Mouse (Mus musculus) intestine, embryonic 15.5 days (tissue): ENCODE measurements around the gene Arhgef19. TPM values are rescaled to one million over a fixed set of nuclear protein-coding genes. Genes with fewer than 3 reads are reported as not detected.

ENCODE experiments used
- polyA plus RNA-seq: library from polyadenylated mRNA; unstranded; fragments of >200 nt; fragmentation: Nextera tagmentation; extraction: Ambion mirVana; gene quantifications from 2 replicates; pipeline ENCODE4 v1.2.1, GENCODE M21; 2015

Gene Arhgef19
- polyA plus RNA-seq, 1 experiment from 2014 or later = 16.3 TPM

Other genes starting within 250 kb of the Arhgef19 start
- gene Mfap2, start 229.1 kb upstream of the Arhgef19 start, polyA plus RNA-seq = 329 and 347 TPM in 2 replicates
- 4.0 and 4.7 TPM in 2 replicates for gene Crocc, start 178.9 kb upstream of the Arhgef19 start, polyA plus RNA-seq
- 66.6 and 70.2 TPM in 2 replicates for gene Necap2, start 161.1 kb upstream of the Arhgef19 start, polyA plus RNA-seq
- not detected in 2 replicates for gene Spata21, start 151.2 kb upstream of the Arhgef19 start, polyA plus RNA-seq
- gene Szrd1, start 99.7 kb upstream of the Arhgef19 start, polyA plus RNA-seq = 42.7 and 44.3 TPM in 2 replicates
- 17.4 and 18.7 TPM in 2 replicates for gene Fbxo42, start 91.6 kb upstream of the Arhgef19 start, polyA plus RNA-seq
- gene Rsg1, start 25.5 kb upstream of the Arhgef19 start, polyA plus RNA-seq = 3.9 and 5.1 TPM in 2 replicates
- gene Epha2, start 61.7 kb downstream of the Arhgef19 start, polyA plus RNA-seq = 6.7 and 7.2 TPM in 2 replicates
- gene Fam131c, start 128.7 kb downstream of the Arhgef19 start, polyA plus RNA-seq = 2.0 and 2.3 TPM in 2 replicates
- gene Clcnka, start 159.2 kb downstream of the Arhgef19 start, polyA plus RNA-seq = 0.06 and 0.08 TPM in 2 replicates
- gene Clcnkb, start 176.5 kb downstream of the Arhgef19 start, polyA plus RNA-seq = not detected in 2 replicates
- 3.0 and 3.1 TPM in 2 replicates for gene Hspb7, start 181.3 kb downstream of the Arhgef19 start, polyA plus RNA-seq
- not detected in 2 replicates for gene Srarp, start 196.6 kb downstream of the Arhgef19 start, polyA plus RNA-seq
- gene Zbtb17, start 205.2 kb downstream of the Arhgef19 start, polyA plus RNA-seq = 25.6 and 27.2 TPM in 2 replicates